Mouse (Mus musculus): Measurements from ENCODE around the gene Scn4a.
A peak's percentile ranks its signal among the peaks of the same experiment; 100 is the strongest.

The Scn4a gene

GRCm38 (mm10) chr11:106314333-106314812 is 38.7 kb downstream of the Scn4a start, which contains the start of gene Cd79b:
Gene Cd79b (minus strand): TSS chr11:106314762.
- peak; percentile 91 for DNase-seq (ENCODE audit: low read depth, low spot score)

DNA sequence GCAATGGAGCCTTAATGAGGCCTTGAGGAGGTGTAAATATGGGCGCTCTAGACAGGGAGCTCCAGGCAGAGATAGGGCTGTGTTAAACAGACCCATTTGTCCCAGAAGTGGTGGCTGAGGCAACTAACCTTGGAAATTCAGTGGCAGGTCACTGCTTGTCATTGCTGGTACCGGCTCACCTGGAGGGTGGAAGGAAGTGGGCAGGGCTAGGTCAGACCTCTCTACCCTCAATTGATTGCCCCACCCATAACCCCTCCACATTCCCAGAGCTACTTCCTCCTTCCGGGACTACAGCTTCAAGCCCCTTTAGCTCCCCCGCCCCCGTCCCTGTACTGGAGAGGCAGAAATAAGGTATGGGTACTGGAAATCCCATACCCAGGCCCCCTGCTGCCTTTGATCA is 39.6 kb downstream of the Scn4a start:
- DNase-seq (ENCODE audit: low read depth, low spot score), result peak; percentile 77

GRCm38 (mm10) chr11:106310123-106310522 is 43.0 kb downstream of the Scn4a start:
- peak; percentile 95 for DNase-seq (ENCODE audit: low read depth, low spot score)

- peak; percentile 95 for DNase-seq (ENCODE audit: low read depth, low spot score)
Observed at GRCm38 (mm10) chr11:106308162-106308561, 44.9 kb downstream of the Scn4a start.

DNA sequence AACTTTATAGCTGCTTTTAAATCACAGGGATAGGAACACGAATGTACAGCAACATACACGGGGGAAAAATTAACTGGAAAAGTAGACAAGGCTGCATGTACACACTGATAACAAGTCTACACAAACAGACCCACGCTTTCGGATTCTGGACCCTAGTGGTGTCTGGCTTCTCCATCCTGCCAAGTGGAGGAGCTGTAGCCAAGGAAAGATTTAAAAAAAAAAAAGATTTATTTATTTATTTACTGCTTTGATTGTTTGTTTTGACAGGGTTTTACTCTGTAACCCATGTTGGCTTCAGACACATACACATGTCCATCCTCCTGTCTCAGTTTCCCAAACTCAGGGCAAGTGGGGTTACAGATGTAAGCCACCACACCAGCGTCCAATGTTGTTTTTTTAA is 45.7 kb downstream of the Scn4a start:
- peak; percentile 65 for DNase-seq (ENCODE audit: low read depth, low spot score)

DNA sequence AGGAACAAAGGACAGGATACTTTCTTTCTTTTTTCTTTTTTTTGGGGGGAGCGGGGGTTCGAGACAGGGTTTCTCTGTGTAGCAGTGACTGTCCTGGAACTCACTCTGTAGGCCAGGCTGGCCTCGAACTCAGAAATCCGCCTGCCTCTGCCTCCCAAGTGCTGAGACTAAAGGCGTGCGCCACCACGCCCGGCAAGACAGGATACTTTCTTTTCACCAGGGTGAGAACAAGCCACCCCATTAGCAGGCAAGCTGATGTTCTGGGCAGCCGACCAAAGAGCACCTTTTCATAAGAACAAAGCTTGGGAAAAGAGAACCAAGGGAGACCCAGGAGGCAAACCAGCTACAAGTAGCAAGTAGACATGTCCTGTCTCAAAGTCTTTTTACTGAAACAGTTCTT is 46.3 kb downstream of the Scn4a start:
- peak; percentile 65 for DNase-seq (ENCODE audit: low read depth, low spot score)

DNA sequence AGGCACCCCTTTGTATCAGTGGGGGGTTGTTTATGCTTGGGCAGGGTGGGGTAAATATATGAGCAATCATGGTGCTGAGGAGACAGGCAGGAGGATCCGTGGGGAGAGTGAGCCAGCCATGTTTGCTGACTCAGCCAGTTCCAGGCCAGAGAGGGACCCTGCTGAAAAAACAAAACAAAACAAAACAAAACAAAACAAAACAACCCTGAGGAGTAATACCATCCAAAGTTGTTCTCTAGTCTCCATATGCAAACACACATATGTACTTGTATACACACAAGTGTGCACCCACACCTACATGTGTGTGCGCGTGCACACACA is 47.1 kb downstream of the Scn4a start:
- DNase-seq (ENCODE audit: low read depth, low spot score), result no peak

- peak; percentile 96 for DNase-seq (ENCODE audit: low read depth, low spot score)
Observed at GRCm38 (mm10) chr11:106305348-106306064, 47.6 kb downstream of the Scn4a start.

- peak; percentile 88 for DNase-seq (ENCODE audit: low read depth, low spot score)
Observed at GRCm38 (mm10) chr11:106302634-106303033, 50.5 kb downstream of the Scn4a start.

- no peak for DNase-seq (ENCODE audit: low read depth, low spot score)
Observed at GRCm38 (mm10) chr11:106301765-106302164, 51.3 kb downstream of the Scn4a start, which contains the start of gene Gh. Gene Gh (minus strand): TSS chr11:106301865.

DNA sequence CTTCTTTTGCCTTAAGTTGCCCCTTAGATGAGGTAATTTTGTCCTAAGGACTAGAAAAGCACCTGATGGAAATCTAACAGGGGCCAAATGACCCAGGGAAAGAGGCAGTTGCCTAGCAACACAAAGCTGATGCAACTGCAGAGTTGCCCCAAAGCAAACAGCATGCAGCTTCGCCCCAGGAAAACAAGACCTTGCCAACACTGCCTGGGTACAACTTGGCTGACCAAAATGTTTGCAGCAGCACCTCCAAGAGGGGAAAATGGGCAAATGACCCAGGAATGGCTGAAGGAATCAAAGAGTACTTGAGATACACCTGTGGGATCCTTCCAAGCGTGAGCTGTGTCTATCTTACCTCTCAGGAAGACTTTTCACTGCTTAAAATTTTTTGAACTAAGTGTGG is 61.2 kb downstream of the Scn4a start:
- DNase-seq (ENCODE audit: low read depth, low spot score), result no peak

DNA sequence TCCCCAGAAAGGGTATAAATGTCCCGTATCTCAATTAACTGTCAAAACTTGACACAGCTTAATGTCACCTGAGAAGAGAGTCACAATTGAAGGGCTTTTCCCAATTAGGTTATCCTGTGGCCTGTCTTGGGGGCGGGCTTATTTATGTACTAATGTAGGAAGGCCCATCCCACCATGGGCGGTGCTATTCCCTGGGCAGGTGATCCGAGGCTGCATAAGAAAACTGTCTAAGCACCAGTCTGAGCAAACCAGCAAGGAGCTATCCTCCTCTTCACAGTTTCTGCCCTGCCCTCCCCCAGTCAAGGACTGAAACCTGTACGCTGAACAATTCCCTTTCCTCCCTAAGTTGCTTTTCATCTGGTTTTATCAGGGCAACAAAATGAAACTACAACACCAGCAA is 62.7 kb downstream of the Scn4a start:
- no peak for DNase-seq (ENCODE audit: low read depth, low spot score)

DNA sequence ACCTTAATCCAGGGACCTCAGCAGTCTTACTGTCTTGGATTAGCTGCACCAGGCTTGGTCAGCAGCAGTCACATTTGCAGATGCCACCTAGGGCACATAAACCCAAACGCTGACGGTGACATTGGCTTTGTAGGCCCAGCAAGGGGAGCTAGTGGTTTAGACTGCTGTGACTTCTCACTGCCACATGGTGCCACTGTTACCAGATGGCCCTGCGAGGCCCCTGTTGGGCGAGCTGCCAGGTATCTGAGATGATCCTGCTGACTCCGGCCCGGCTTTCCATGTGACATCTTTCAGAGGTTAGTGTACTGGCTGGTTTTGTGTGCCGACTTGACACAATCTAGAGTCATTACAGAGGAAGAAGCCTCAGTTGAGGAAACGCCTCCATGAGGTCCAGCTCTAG is 63.7 kb downstream of the Scn4a start:
- DNase-seq (ENCODE audit: low read depth, low spot score), result peak; percentile 38

DNA sequence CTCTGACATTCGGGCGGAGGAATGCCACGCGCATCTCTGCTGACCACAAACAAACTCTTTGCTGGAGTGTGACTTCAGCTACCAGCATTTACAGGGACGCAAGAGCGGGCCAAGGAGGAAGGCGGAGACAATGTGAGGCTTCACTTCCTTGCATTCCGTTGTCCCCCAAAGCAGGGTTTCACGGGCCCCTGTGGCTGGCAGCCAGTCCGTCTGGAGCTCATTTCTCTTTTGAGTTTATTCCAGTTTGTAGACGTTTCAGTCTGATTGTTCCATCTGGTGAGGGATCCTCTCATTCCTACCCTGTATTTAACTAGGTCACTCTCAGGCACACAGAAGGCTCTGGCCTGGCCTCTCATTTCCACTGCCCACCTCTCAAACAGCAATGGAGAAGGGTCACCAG is 66.1 kb downstream of the Scn4a start:
- DNase-seq (ENCODE audit: low read depth, low spot score), result no peak

DNA sequence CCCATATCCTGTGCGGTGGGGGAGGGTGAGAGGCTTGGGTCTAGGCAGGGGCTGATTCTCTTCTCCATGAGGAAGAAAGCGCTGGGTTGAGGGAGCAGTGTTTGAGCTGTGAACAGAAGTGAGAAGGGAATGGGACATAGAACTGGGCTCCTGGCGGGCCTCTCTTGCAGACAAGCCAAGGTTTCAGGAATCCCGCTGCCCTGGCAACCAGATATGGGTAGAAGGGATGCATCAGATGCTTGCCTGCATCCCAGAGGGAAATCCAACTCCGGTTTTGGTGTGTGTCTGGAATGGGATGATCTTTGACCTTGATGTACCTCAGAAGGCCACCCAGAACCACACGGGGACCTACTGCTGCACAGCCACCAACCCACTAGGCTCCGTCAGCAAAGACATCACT is 66.9 kb downstream of the Scn4a start:
- no peak for DNase-seq (ENCODE audit: low read depth, low spot score)

DNA sequence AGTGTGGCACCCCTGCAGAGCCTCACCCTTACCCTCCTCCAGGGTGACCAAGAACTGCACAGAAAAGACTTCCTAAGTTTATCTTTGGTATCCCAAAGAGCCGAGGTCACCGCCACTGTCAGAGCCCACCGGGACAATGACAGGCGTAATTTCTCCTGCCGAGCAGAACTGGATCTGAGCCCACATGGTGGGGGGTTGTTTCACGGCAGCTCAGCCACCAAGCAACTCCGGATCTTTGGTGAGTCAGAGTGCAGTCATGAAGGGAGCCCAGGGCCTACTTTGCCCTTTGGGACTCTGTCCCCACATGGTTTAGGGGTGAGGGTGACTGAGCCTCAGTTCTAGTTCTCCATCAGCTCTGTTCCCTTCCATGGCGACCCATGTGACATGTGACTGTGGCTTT is 69.0 kb downstream of the Scn4a start:
- no peak for DNase-seq (ENCODE audit: low read depth, low spot score)

- no peak for DNase-seq (ENCODE audit: low read depth, low spot score)
Observed at GRCm38 (mm10) chr11:106283371-106283770, 69.7 kb downstream of the Scn4a start.

DNA sequence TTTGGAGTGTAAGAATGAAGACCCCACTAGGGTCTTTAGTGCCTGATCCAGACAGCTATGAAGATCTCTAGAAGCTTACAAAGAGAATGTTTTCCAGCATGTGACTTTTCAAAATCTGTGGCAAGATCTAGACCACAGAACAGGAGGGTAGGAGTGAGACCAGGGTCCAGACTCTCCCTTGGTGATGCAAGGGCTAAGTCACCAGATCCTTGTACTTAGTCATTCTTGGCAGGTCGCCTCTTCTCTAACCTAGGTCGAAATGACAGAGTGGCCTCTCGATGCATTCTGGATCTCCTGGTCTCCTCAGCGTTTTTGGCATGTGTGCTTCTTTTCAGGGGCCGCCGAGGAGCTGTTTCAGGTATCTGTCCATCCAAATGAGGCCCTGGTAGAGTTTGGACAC is 70.6 kb downstream of the Scn4a start:
- no peak for DNase-seq (ENCODE audit: low read depth, low spot score)

DNA sequence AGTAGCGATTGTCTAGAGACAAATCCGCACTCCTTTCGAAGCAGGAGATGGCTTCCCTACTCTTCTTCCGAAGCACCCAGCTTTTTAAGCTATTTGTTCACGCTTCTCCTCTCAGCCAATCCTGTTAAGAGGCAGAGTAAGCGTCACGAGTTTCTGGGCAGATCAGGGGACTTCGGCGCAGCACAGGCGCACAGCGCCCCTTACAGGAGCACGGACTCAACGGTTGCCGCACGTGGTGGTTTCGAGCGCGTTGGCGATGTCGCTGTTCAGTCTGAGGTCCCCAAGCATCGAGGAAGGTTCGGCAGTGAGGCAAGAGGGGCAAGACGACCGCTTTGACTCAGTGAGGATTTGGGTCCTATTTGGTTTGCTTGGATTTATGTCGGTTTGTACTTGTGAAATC is 76.6 kb downstream of the Scn4a start, which contains the start of gene Tcam1:
Gene Tcam1 (plus strand): TSS at position 219 of the 400 bp plus-strand sequence.
- peak; percentile 98 for DNase-seq (ENCODE audit: low read depth, low spot score)

GRCm38 (mm10) chr11:106274971-106275411 is 78.1 kb downstream of the Scn4a start:
- DNase-seq (ENCODE audit: low read depth, low spot score), result no peak

DNA sequence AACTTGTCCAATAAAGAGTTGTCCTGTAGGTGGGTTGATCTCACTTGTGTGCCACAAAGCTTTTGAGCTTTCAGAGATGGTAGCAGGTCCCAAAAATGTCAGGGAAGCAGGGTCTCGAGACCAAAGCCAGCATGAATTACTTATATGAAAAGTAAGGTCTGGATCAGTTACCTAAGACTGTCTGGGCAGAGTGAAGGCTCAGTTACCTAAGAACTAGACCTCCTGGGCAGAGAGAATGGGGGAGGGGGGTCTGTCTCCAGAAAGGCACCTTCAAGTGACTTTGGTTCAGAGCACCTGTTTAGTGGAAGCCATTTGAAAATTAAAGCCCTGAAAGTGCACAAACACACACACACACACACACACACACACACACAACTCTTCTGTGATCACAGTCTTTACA is 78.7 kb downstream of the Scn4a start:
- DNase-seq (ENCODE audit: low read depth, low spot score), result no peak

DNA sequence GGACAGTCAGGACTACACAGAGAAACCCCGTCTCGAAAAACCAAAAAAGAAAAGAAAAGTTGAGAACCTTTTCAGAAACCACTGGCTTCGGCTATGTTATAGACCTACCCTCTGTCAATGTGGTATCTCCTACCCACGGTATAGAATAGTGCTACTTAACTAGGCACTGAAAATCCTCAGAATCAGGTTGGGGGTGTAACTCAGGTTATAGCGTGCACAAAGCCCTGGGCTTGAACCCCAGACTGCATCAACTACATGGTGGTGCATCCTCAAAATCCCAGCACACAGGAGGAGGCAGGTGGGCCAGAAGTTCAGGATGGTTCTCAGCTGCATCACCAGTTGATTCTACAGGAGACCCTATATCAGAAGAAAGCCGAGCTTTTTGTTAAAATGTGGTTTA is 79.3 kb downstream of the Scn4a start:
- DNase-seq (ENCODE audit: low read depth, low spot score), result no peak

GRCm38 (mm10) chr11:106273311-106273684 is 79.8 kb downstream of the Scn4a start:
- DNase-seq (ENCODE audit: low read depth, low spot score), result no peak

Measured in A20 (cell line).